Mouse (Mus musculus): Measurements from ENCODE around the gene Rpgr. TPM values are rescaled to one million over a fixed set of nuclear protein-coding genes. Genes with fewer than 3 reads are reported as not detected.

Rpgr gene
- polyA plus RNA-seq, 1 experiment from 2014 or later: 11.9 TPM

- Histone ChIP-seq H3K9me3 (replicated peaks; ENCODE audit: control insufficient read depth, low read length) (no peaks in the 10 kb centered on the region), H3K36me3 (ENCODE audit: control insufficient read depth, insufficient read depth, low read length) (no peaks in the 10 kb centered on the region), H3K4me1 (ENCODE audit: control insufficient read depth, insufficient read depth, low read length) (no peaks in the 10 kb centered on the region), H3K27me3 (ENCODE audit: control insufficient read depth, insufficient read depth, low read length) (no peaks in the 10 kb centered on the region), H3K4me3 (replicated peaks; ENCODE audit: low read length) (no peak overlapping the region), H3K9ac (ENCODE audit: low read length) (no peak overlapping the region), H3K4me2 (ENCODE audit: low read depth, low read length) (no peak overlapping the region), H3K27ac (ENCODE audit: low read length) (no peak overlapping the region)
- no peak for ATAC-seq (ENCODE audit: insufficient read depth, low FRiP score)
- 63% methylated on average over 6 of the region's 6 CpGs for WGBS
These were observed 2.6 kb upstream of the Rpgr start for GRCm38 (mm10) chrX:10219281-10219680.

GRCm38 (mm10) chrX:10215972-10216371 is 748 bp downstream of the Rpgr start:
- Histone ChIP-seq H3K36me3 (ENCODE audit: control insufficient read depth, insufficient read depth, low read length) (no peaks in the 10 kb centered on the region), H3K4me3 (replicated peaks; ENCODE audit: low read length) (peak overlapping the region; percentile 59), H3K9me3 (replicated peaks; ENCODE audit: control insufficient read depth, low read length) (no peaks in the 10 kb centered on the region), H3K27ac (ENCODE audit: low read length) (peak overlapping the region; percentile 66), H3K4me1 (ENCODE audit: control insufficient read depth, insufficient read depth, low read length) (no peaks in the 10 kb centered on the region), H3K4me2 (ENCODE audit: low read depth, low read length) (peak overlapping the region; percentile 45), H3K9ac (ENCODE audit: low read length) (peak overlapping the region; percentile 66), H3K27me3 (ENCODE audit: control insufficient read depth, insufficient read depth, low read length) (no peaks in the 10 kb centered on the region)
- 18% methylated on average over 16 of the region's 16 CpGs for WGBS
- ATAC-seq (ENCODE audit: insufficient read depth, low FRiP score): peak; percentile 38; the same call in 1 of the 2 replicates

- H3K4me3 ChIP-seq (replicated peaks; ENCODE audit: low read length): no peak overlapping the region
- no peak overlapping the region for H3K27ac ChIP-seq (ENCODE audit: low read length)
- H3K36me3 ChIP-seq (ENCODE audit: control insufficient read depth, insufficient read depth, low read length): no peaks in the 10 kb centered on the region
- H3K27me3 ChIP-seq (ENCODE audit: control insufficient read depth, insufficient read depth, low read length): no peaks in the 10 kb centered on the region
- 76% methylated on average over 5 of the region's 5 CpGs for WGBS
- H3K9ac ChIP-seq (ENCODE audit: low read length): no peak overlapping the region
- H3K4me2 ChIP-seq (ENCODE audit: low read depth, low read length): no peak overlapping the region
- no peaks in the 10 kb centered on the region for H3K9me3 ChIP-seq (replicated peaks; ENCODE audit: control insufficient read depth, low read length)
- H3K4me1 ChIP-seq (ENCODE audit: control insufficient read depth, insufficient read depth, low read length): no peaks in the 10 kb centered on the region
- no peak for ATAC-seq (ENCODE audit: insufficient read depth, low FRiP score)
These were observed 10.8 kb downstream of the Rpgr start for GRCm38 (mm10) chrX:10205937-10206336.

- Histone ChIP-seq H3K9me3 (replicated peaks; ENCODE audit: control insufficient read depth, low read length) (no peaks in the 10 kb centered on the region), H3K27ac (ENCODE audit: low read length) (no peak overlapping the region), H3K27me3 (ENCODE audit: control insufficient read depth, insufficient read depth, low read length) (no peaks in the 10 kb centered on the region), H3K36me3 (ENCODE audit: control insufficient read depth, insufficient read depth, low read length) (no peaks in the 10 kb centered on the region), H3K4me2 (ENCODE audit: low read depth, low read length) (no peak overlapping the region), H3K4me3 (replicated peaks; ENCODE audit: low read length) (no peak overlapping the region), H3K4me1 (ENCODE audit: control insufficient read depth, insufficient read depth, low read length) (no peaks in the 10 kb centered on the region), H3K9ac (ENCODE audit: low read length) (no peak overlapping the region)
- 20% methylated on average over 2 of the region's 2 CpGs for WGBS
- ATAC-seq (ENCODE audit: insufficient read depth, low FRiP score): no peak
These were observed 15.4 kb downstream of the Rpgr start for GRCm38 (mm10) chrX:10201289-10201688.

GRCm38 (mm10) chrX:10152390-10152789 is 64.3 kb downstream of the Rpgr start:
- Histone ChIP-seq H3K4me3 (replicated peaks; ENCODE audit: low read length) (no peak overlapping the region), H3K36me3 (ENCODE audit: control insufficient read depth, insufficient read depth, low read length) (no peaks in the 10 kb centered on the region), H3K27ac (ENCODE audit: low read length) (no peak overlapping the region; the same call in 1 of the 2 replicates), H3K4me1 (ENCODE audit: control insufficient read depth, insufficient read depth, low read length) (no peaks in the 10 kb centered on the region), H3K4me2 (ENCODE audit: low read depth, low read length) (no peak overlapping the region), H3K9me3 (replicated peaks; ENCODE audit: control insufficient read depth, low read length) (no peaks in the 10 kb centered on the region), H3K9ac (ENCODE audit: low read length) (no peak overlapping the region), H3K27me3 (ENCODE audit: control insufficient read depth, insufficient read depth, low read length) (no peaks in the 10 kb centered on the region)
- WGBS: 69% methylated on average over 3 of the region's 3 CpGs
- ATAC-seq (ENCODE audit: insufficient read depth, low FRiP score): no peak

GRCm38 (mm10) chrX:10117065-10117719 is 99.5 kb downstream of the Rpgr start, which contains the start of gene Srpx:
Gene Srpx (minus strand): TSS chrX:10117709.
- Histone ChIP-seq H3K4me2 (ENCODE audit: low read depth, low read length) (peak within 1 kb of the TSS; percentile 56), H3K27ac (ENCODE audit: low read length) (peak within 1 kb of the TSS; percentile 38; the same call in 1 of the 2 replicates), H3K36me3 (ENCODE audit: control insufficient read depth, insufficient read depth, low read length) (no peaks in the 10 kb centered on the region), H3K4me1 (ENCODE audit: control insufficient read depth, insufficient read depth, low read length) (no peaks in the 10 kb centered on the region), H3K27me3 (ENCODE audit: control insufficient read depth, insufficient read depth, low read length) (no peaks in the 10 kb centered on the region), H3K4me3 (replicated peaks; ENCODE audit: low read length) (peak within 1 kb of the TSS; percentile 44), H3K9ac (ENCODE audit: low read length) (peak within 1 kb of the TSS; percentile 72), H3K9me3 (replicated peaks; ENCODE audit: control insufficient read depth, low read length) (no peaks in the 10 kb centered on the region)
- 16% methylated on average over 19 of the region's 19 CpGs for WGBS
- peak; percentile 50; the same call in 1 of the 2 replicates for ATAC-seq (ENCODE audit: insufficient read depth, low FRiP score)

- H3K36me3 ChIP-seq (ENCODE audit: control insufficient read depth, insufficient read depth, low read length): no peaks in the 10 kb centered on the region
- no peak overlapping the region for H3K27ac ChIP-seq (ENCODE audit: low read length)
- H3K9me3 ChIP-seq (replicated peaks; ENCODE audit: control insufficient read depth, low read length): no peaks in the 10 kb centered on the region
- no peak overlapping the region for H3K4me3 ChIP-seq (replicated peaks; ENCODE audit: low read length)
- 52% methylated on average over 3 of the region's 3 CpGs for WGBS
- no peak for ATAC-seq (ENCODE audit: insufficient read depth, low FRiP score)
- no peaks in the 10 kb centered on the region for H3K27me3 ChIP-seq (ENCODE audit: control insufficient read depth, insufficient read depth, low read length)
- H3K9ac ChIP-seq (ENCODE audit: low read length): no peak overlapping the region
- 0 out of 2 replicates have a peak overlapping the region, but pooled peaks have one; percentile 56 for H3K4me2 ChIP-seq (ENCODE audit: low read depth, low read length)
- H3K4me1 ChIP-seq (ENCODE audit: control insufficient read depth, insufficient read depth, low read length): no peaks in the 10 kb centered on the region
These were observed 100.9 kb downstream of the Rpgr start for GRCm38 (mm10) chrX:10115780-10116179.

- no peaks in the 10 kb centered on the region for H3K27me3 ChIP-seq (ENCODE audit: control insufficient read depth, insufficient read depth, low read length)
- no peak overlapping the region for H3K27ac ChIP-seq (ENCODE audit: low read length)
- no peak for ATAC-seq (ENCODE audit: insufficient read depth, low FRiP score)
- no peak overlapping the region for H3K4me3 ChIP-seq (replicated peaks; ENCODE audit: low read length)
- H3K9me3 ChIP-seq (replicated peaks; ENCODE audit: control insufficient read depth, low read length): no peaks in the 10 kb centered on the region
- no peaks in the 10 kb centered on the region for H3K36me3 ChIP-seq (ENCODE audit: control insufficient read depth, insufficient read depth, low read length)
- no peaks in the 10 kb centered on the region for H3K4me1 ChIP-seq (ENCODE audit: control insufficient read depth, insufficient read depth, low read length)
- 85% methylated on average over 1 of the region's 1 CpGs for WGBS
- no peak overlapping the region for H3K9ac ChIP-seq (ENCODE audit: low read length)
- no peak overlapping the region for H3K4me2 ChIP-seq (ENCODE audit: low read depth, low read length)
These were observed 106.0 kb downstream of the Rpgr start for GRCm38 (mm10) chrX:10110736-10111135.

- Histone ChIP-seq H3K27ac (ENCODE audit: low read length) (no peak overlapping the region), H3K9ac (ENCODE audit: low read length) (no peak overlapping the region), H3K9me3 (replicated peaks; ENCODE audit: control insufficient read depth, low read length) (no peaks in the 10 kb centered on the region), H3K4me3 (replicated peaks; ENCODE audit: low read length) (no peak overlapping the region), H3K27me3 (ENCODE audit: control insufficient read depth, insufficient read depth, low read length) (no peaks in the 10 kb centered on the region), H3K4me2 (ENCODE audit: low read depth, low read length) (no peak overlapping the region), H3K36me3 (ENCODE audit: control insufficient read depth, insufficient read depth, low read length) (no peaks in the 10 kb centered on the region), H3K4me1 (ENCODE audit: control insufficient read depth, insufficient read depth, low read length) (no peaks in the 10 kb centered on the region)
- 56% methylated on average over 4 of the region's 4 CpGs for WGBS
- ATAC-seq (ENCODE audit: insufficient read depth, low FRiP score): no peak
These were observed 108.2 kb downstream of the Rpgr start for GRCm38 (mm10) chrX:10108558-10108957.
